Mouse (Mus musculus) olfactory bulb, adult 2 months (tissue): ENCODE measurements around the gene Stx5a.

ENCODE experiments used
- CTCF ChIP-seq: fragments of 200-500 bp; IDR thresholded peaks from 2 replicates; pipeline ENCODE4 v1.5.1; 2012; ENCODE audit warnings: low read depth, mild to moderate bottlenecking, low read length, moderate library complexity; ENCODE audit not compliant: insufficient read depth
- POLR2A ChIP-seq: fragments of 200-500 bp; IDR thresholded peaks from 2 replicates; pipeline ENCODE4 v1.6.1; 2012; ENCODE audit warnings: mild to moderate bottlenecking, low read depth, low read length, moderate library complexity; ENCODE audit not compliant: insufficient read depth

DNA sequence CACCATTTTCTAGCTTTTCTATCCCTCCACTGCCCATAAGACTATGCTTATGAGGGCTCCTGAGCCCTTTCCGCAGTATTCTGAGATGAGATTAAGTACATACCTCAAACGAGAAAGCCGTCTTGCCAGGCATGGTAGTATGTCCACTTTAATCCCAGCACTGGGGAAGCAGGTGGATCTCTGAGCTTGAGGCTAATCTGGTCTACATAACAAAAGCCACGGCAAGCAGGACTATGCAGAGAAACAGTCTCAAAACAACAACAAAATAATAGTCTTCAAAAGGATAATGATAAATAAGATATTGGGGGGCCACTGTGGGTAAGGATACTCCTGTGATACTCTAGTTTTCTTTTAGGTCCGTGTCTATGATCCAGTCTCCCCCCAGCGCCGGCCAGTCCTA lies 2.3 kb upstream of the Stx5a start:
- TF ChIP-seq CTCF: no peak
- no peak for TF ChIP-seq POLR2A
